Mouse (Mus musculus) embryonic fibroblast, embryonic 13.5 days (primary cell): ENCODE data around the gene Ncoa1.

Experiments used
- CTCF ChIP-seq: IDR thresholded peaks from 2 replicates; pipeline ENCODE4 v1.5.1; 2011; ENCODE audit warnings: mild to moderate bottlenecking, control low read depth, low read length, moderate library complexity, borderline replicate concordance; ENCODE audit not compliant: insufficient read depth
- POLR2A ChIP-seq: IDR thresholded peaks from 2 replicates; pipeline ENCODE4 v1.6.1; 2011; ENCODE audit warnings: low read depth, mild to moderate bottlenecking, control low read depth, low read length, moderate library complexity

GRCm38 (mm10) chr12:4524546-4524945, 47.6 kb upstream of the Ncoa1 start:
- TF ChIP-seq POLR2A: no peak
- TF ChIP-seq CTCF: no peak
